Mouse (Mus musculus) adrenal gland (tissue): ENCODE measurements around the gene Trmt10a.

Source experiments
- intact Hi-C: fragments of 180-260 bp; cut with DNase I; formaldehyde crosslinking; loops from one replicate; pipeline ENCODE4 v1.15.1; 2025

Gene Trmt10a

DNA sequence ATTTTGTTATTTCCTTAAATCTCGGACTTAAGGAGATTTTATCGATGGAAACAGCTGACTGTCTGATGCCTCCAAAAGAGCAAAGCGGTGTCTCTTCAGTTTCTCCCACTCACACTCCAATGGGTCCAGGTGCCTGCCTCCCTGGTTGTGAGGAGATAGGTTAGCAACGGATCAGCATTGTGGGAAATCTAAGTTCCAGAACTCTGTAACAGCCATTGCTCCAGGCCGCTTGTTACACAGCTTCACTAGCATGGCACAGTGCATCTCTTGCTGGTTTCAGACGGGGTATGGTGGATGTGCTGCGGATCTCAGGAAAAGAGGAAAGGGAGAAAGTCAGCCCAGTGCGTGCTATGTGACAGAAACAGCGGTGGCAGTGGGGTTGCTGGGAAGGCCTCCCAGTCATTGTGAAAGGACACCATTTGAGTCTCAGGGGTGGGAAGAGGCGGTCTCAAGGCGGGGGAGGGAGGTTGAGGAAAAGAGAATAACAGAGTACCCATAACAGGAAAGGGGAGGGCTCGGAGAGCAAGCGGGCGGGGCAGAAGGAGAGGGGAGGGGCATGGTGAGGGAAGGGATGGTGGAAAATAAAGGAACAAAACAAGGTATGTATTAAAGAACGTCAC lies 50.5 kb downstream of the Trmt10a start, which contains the start of gene 4930579F01Rik:
TSS of gene 4930579F01Rik (minus strand) at position 143 of the 620 bp plus-strand sequence.
- intact Hi-C loops = loop anchor here (10.0 kb wide), 1 partner anchor 211 kb away; no protein-coding TSS in a partner anchor

DNA sequence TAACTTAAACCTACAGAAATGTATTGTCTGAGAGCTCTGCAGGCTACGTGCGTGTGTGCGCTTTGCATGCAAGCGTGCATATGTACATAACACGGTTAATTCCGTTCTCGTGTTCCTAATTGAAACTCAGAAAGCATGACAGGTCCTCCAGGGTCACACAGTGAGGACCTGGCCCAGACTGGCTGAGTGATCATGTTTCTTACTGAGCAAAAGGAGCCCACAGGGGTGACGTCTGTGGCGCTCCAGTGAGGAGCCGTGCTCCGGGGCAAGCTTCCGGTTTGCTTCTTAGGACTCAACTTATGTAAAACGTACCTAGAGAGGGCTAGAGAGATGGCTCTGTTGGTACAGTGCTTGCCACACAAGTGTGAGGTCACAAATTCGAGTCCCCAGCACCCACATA lies 53.8 kb downstream of the Trmt10a start:
- intact Hi-C loops = loop anchor here (5.0 to 10.0 kb wide), 2 partner anchors 208 to 235 kb away; no protein-coding TSS in a partner anchor

DNA sequence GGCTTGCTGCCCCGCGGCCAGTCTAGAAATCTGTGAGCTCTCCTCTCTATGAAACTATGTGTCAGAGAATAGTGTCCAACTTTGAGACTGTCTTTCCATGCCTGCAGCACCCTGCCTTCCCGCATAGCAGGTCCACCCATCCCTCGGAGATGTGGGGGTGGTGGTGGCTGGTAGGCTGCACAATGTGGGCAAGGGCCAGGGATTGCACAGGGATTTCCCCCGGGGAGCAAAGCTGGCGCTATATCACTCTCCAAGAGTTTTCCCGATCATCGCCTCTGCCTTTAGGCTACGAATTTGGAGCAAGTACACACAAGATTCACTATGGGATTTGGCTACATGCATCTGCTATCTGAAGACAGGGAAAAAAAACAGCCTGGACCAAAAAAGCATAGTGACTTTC lies 54.3 kb downstream of the Trmt10a start:
- intact Hi-C loops = loop anchor here (5.0 to 10.0 kb wide), 2 partner anchors 207 to 235 kb away; no protein-coding TSS in a partner anchor

DNA sequence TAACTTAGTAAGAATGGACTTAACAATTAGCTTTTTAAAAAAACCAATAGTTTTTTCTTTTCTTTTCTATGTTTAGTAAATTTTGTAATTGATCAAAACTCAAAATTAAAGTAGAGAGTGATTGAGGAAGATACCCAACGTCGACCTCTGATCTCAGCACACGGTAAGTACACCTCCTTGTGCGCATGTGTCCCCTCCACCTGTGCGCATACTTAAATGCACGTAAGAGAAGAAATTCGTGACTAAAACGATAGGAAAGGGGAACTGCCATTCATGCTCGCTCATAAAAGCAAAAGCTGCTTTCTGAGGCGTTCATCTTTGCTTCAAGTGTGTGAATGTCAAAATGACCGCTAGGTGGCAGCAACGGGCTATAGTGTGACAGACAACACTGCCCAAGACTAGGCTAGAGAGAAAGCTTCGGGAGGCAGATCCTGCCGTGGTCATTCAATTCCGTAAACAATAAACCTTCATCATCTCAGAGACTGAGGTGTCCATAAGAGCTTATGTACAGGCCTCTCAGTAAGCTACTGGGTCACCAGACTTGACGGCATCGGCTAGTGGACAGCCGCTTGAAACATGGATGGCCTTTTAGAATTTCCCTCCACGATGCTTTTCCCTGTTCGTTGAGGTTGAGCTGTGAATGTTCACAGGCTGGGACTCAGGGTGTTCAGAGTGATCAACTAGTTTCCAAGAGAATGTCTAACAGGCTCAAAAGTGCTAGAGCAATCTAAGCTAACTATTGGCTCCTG lies 54.9 kb downstream of the Trmt10a start:
- intact Hi-C loops = loop anchor here (5.0 to 10.0 kb wide), 2 partner anchors 207 to 234 kb away; no protein-coding TSS in a partner anchor

DNA sequence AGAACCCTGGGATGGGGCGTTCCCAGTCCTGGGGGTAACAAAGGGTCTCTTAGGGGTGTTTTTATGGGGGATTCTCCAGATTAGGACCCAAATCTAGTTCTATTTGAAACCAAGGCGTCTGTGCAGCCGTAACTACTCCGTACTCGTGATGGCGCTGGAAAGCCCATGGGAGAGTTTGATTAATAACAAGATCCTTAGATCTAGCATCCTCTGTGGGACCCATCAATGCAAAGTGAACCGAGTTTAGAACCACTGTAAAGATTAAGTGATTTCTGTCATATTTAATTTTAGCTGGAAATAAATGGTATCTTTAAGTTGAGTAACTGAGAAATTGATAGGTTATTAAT lies 55.4 kb downstream of the Trmt10a start:
- intact Hi-C loops = loop anchor here (5.0 to 10.0 kb wide), 2 partner anchors 206 to 234 kb away; no protein-coding TSS in a partner anchor

DNA sequence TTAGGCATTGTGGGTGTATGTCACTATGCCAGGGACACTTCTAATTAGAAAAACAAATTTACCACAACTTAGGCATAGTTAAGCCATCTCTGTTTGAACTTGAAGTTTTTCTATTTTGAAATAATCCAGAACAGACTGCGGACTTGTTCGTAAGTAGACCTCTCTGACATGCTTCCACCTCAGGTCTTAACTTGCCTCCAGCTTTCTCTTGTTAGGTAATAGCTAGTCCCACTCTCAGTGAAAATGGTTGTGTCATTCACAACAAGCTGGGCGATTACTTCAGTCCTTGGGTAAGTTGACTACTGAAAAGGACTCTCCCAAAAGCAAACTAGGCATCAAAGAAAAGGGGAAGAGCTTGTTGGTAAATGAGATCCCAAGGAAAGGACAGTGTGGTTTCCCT lies 65.6 kb downstream of the Trmt10a start:
- intact Hi-C loops = no loop called here
